In genomic region chr1:149923737-149924136, GRCm38 (mm10) we compare ENCODE assay signal across 7 mouse cellular contexts. TPM values are rescaled to one million over a fixed set of nuclear protein-coding genes. Genes with fewer than 3 reads are reported as not detected.
DNase-seq lines count a peak whose midpoint lies in the region; ATAC-seq and TF ChIP-seq lines count a peak whose summit lies in the region.
"Not testable (repeated sequence)": the region's sequence is repeated elsewhere in the genome, so short reads cannot be mapped to it uniquely, and the experiment has no call there.

No protein-coding gene starts in this region.

- peak; percentile 99 for ATAC-seq in granulocyte monocyte progenitor cell, adult 5-6 weeks (replicated peaks; ENCODE audit: poor library complexity, severe bottlenecking)
- ATAC-seq in liver, embryonic 15.5 days (ENCODE audit: insufficient read depth) = peak; percentile 37; the same call in 1 of the 2 replicates
- ATAC-seq in midbrain, embryonic 11.5 days (ENCODE audit: low FRiP score) = peak; percentile 16; the same call in 1 of the 2 replicates

- not testable (repeated sequence) for H3K27me3 ChIP-seq in MEL (ENCODE audit: control insufficient read depth in 1 of 2, insufficient read depth in 2 of 2, low read length in 2 of 2); liver, embryonic 15.5 days; midbrain, embryonic 11.5 days (ENCODE audit: control insufficient read depth, insufficient read depth, low read length)

- TF ChIP-seq RAD21 in MEL (IDR thresholded peaks at IDR 0.05; ENCODE audit: low read depth, low read length) = not testable (repeated sequence)

- peaks cover 0 to 10% of the 10 kb centered on the region in 2 experiments; a peak in 2 of 4 replicates for H3K36me3 ChIP-seq in MEL (ENCODE audit: control insufficient read depth in 1 of 2, insufficient read depth in 2 of 2, low read length in 2 of 2)
- not testable (repeated sequence) for H3K36me3 ChIP-seq in liver, embryonic 15.5 days (replicated peaks); midbrain, embryonic 11.5 days (ENCODE audit: control insufficient read depth, insufficient read depth, low read length)

- H3K9ac ChIP-seq in MEL (ENCODE audit: control insufficient read depth, low read depth, low read length, poor library complexity, severe bottlenecking); liver, embryonic 15.5 days; midbrain, embryonic 11.5 days (ENCODE audit: low read length): not testable (repeated sequence)

- peak in 1 of 2 experiments; percentile 44; a peak in 2 of 4 replicates for TF ChIP-seq EP300 in MEL (IDR thresholded peaks at IDR 0.05; ENCODE audit: low read depth in 1 of 2, low read length in 2 of 2)

- H3K4me2 ChIP-seq in liver, embryonic 15.5 days; midbrain, embryonic 11.5 days: not testable (repeated sequence)

- not testable (repeated sequence) for TF ChIP-seq CTCF in MEL (IDR thresholded peaks at IDR 0.05 in 2 of 3, conservative IDR thresholded peaks at IDR 0.05 in 1 of 3; ENCODE audit: control insufficient read depth in 1 of 3, insufficient read depth in 1 of 3, low read depth in 2 of 3, low read length in 3 of 3, poor library complexity in 1 of 3, severe bottlenecking in 1 of 3)

- H3K4me1 ChIP-seq in MEL (ENCODE audit: control insufficient read depth in 1 of 2, insufficient read depth in 2 of 2, low read length in 2 of 2); liver, embryonic 15.5 days (replicated peaks); midbrain, embryonic 11.5 days (ENCODE audit: control insufficient read depth, insufficient read depth, low read length): not testable (repeated sequence)

- not testable (repeated sequence) for H3K79me2 ChIP-seq in MEL (ENCODE audit: control insufficient read depth, insufficient read depth, low read length, poor library complexity)

- H3K4me3 ChIP-seq in MEL (ENCODE audit: control insufficient read depth in 1 of 2, insufficient read depth in 1 of 2, low read depth in 2 of 2, low read length in 2 of 2); liver, embryonic 15.5 days (replicated peaks); midbrain, embryonic 11.5 days (ENCODE audit: low read depth, low read length): not testable (repeated sequence)

- WGBS in liver, embryonic 15.5 days (ENCODE audit: insufficient replicate concordance) = 70% methylated on average over 1 of the region's 1 CpGs
- 94% methylated on average over 1 of the region's 1 CpGs for WGBS in midbrain, embryonic 11.5 days

- not testable (repeated sequence) for H3K27ac ChIP-seq in MEL (ENCODE audit: control insufficient read depth, low read depth, low read length); liver, embryonic 15.5 days (replicated peaks); midbrain, embryonic 11.5 days (ENCODE audit: low read depth, low read length)

- H3K9me3 ChIP-seq in MEL (replicated peaks; ENCODE audit: insufficient read depth, low read length); liver, embryonic 15.5 days (replicated peaks); midbrain, embryonic 11.5 days (ENCODE audit: control insufficient read depth, low read length): not testable (repeated sequence)

- DNase-seq in A20 (ENCODE audit: low read depth, low spot score) (peak; percentile 16), MEL (ENCODE audit: low read depth, low spot score) (peak; percentile 59)
- DNase-seq in lung, postnatal 36 days = peak; percentile 28
- not testable (repeated sequence) for DNase-seq in midbrain, embryonic 11.5 days (ENCODE audit: low spot score, missing footprints)
- peak; percentile 7 to 43 for DNase-seq in spleen, postnatal 36 days (ENCODE audit: low spot score in 2 of 2)

- not testable (repeated sequence) for TF ChIP-seq POLR2A in MEL (IDR thresholded peaks at IDR 0.05; ENCODE audit: control insufficient read depth in 1 of 2, insufficient read depth in 1 of 2, low read depth in 1 of 2, low read length in 2 of 2, poor library complexity in 1 of 2)

TF ChIP-seq in MEL, 35 proteins besides CTCF, POLR2A, EP300 and RAD21:
- TF ChIP-seq RCOR1 (IDR thresholded peaks at IDR 0.05; ENCODE audit: low read depth, low read length) (peak; percentile 14; the same call in 1 of the 2 replicates), ETS1 (IDR thresholded peaks at IDR 0.05; ENCODE audit: low read depth, low read length) (0 out of 2 replicates have a peak, but pooled peaks have one; percentile 42)

RNA-seq across cellular contexts. Expression of gene Pla2g4a, which starts 37.4 kb away (rescaled TPM):
- 6.4 and 8.6 TPM in 2 replicates for total RNA-seq in MEL (2012; rRNA removed)
- polyA plus RNA-seq in MEL (2012; ENCODE audit: insufficient read depth in 1 of 2, insufficient read length in 2 of 2, low read depth in 1 of 2, low replicate concordance in 2 of 2, missing spikeins in 1 of 2) = 10 to 100 TPM in 1 of 2 experiments, not detected in 1; 14.4 TPM
- 30.3 and 75.2 TPM in 2 replicates for total RNA-seq in granulocyte monocyte progenitor cell, adult 5-6 weeks (2014; fragmentation: Nextera tagmentation)
- 53.3 and 59.7 TPM in 2 replicates for total RNA-seq in granulocyte monocyte progenitor cell, adult 5-6 weeks (2017)
- 6.3 and 6.4 TPM in 2 replicates for polyA plus RNA-seq in liver, embryonic 15.5 days (2015; fragmentation: Nextera tagmentation; extraction: Ambion mirVana)
- polyA plus RNA-seq in midbrain, embryonic 11.5 days (2014; fragmentation: Nextera tagmentation; extraction: Ambion mirVana) = 3.6 and 3.8 TPM in 2 replicates

Comparison
In these comparisons a context has a peak if more than half of its experiments do, and no peak if none do; other contexts are left out.
1. ATAC-seq: peak in every context shown above with its lines; median percentile 99 in granulocyte monocyte progenitor cell, adult 5-6 weeks; 37 in liver, embryonic 15.5 days; 16 in midbrain, embryonic 11.5 days.